In the genomic region with DNA sequence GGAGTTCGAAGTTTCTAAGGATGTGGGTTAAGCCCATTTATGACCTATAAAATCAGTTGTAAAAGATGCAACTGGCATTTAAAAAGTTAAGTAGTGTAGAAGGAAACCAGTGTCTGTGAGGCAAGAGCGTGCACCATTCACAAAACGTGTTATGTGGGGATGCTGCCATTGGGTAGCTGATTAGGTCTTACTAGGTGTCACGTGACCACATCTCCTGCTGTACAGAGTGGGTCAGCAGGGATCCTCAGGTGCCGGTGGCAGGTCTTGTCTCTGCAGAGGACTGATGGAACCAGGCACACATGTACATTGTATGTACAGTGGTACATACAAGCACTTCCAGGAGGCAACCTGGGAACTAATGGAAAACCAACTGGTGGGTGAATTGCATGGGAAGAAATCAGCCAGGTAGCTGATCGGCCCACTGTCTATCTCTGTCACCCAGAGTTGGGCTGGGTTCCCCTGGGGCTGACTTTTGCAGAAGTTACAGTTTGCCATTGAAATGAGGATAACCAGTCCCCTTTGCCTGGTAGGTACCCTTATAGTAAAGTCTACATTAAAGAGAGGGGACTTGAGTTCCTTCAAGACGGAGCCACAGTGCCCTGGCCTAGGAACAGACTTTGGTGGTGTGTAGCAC, we compare ENCODE assay signal across 25 mouse cellular contexts. TPM values are rescaled to one million over a fixed set of nuclear protein-coding genes. Genes with fewer than 3 reads are reported as not detected.
DNase-seq lines count a peak whose midpoint lies in the region; ATAC-seq and TF ChIP-seq lines count a peak whose summit lies in the region.
"Had no signal": no experiment of that assay in that cellular context is flagged by ENCODE, and none has a peak within 500 bp of the region (broad histone marks: within the 10 kb centered on the region; RNA-seq: fewer than 3 reads in every experiment).

No protein-coding gene starts in this region.

- H3K36me3 ChIP-seq in CH12.LX (replicated peaks in 1 of 2; ENCODE audit: control insufficient read depth in 1 of 2, insufficient read depth in 1 of 2, low read length in 1 of 2): no peaks in the 10 kb centered on the region
- H3K36me3 ChIP-seq in embryonic facial prominence, embryonic 10.5 days (replicated peaks): no peaks in the 10 kb centered on the region
- H3K36me3 ChIP-seq in liver, embryonic 13.5 days: no peaks in the 10 kb centered on the region
- no peaks in the 10 kb centered on the region for H3K36me3 ChIP-seq in forebrain, embryonic 16.5 days (ENCODE audit: control insufficient read depth, insufficient read depth)
- H3K36me3 ChIP-seq: embryonic facial prominence, embryonic 15.5 days; forebrain, embryonic 12.5 days; kidney, embryonic 15.5 days; lung, embryonic 15.5 days had no signal

- TF ChIP-seq CTCF in CH12.LX (conservative IDR thresholded peaks at IDR 0.05 in 1 of 2, IDR thresholded peaks at IDR 0.05 in 1 of 2; ENCODE audit: low read depth in 2 of 2, low read length in 2 of 2): no peak

- peak; percentile 21 for ATAC-seq in liver, embryonic 13.5 days (ENCODE audit: low read depth)
- no peak for ATAC-seq in forebrain, embryonic 16.5 days
- ATAC-seq: hindbrain, postnatal 0 days; intestine, embryonic 16.5 days had no signal

- H3K4me1 ChIP-seq in CH12.LX (ENCODE audit: control insufficient read depth in 1 of 2, insufficient read depth in 2 of 2): peaks cover 2 to 9% of the 10 kb centered on the region in 2 experiments; a peak in 2 of 4 replicates
- peaks cover 79% of the 10 kb centered on the region for H3K4me1 ChIP-seq in embryonic facial prominence, embryonic 10.5 days
- H3K4me1 ChIP-seq in liver, embryonic 13.5 days (replicated peaks): peaks cover 94% of the 10 kb centered on the region
- H3K4me1 ChIP-seq in forebrain, embryonic 16.5 days (replicated peaks; ENCODE audit: control insufficient read depth, insufficient read depth, low read length): peaks cover 12% of the 10 kb centered on the region

- WGBS in embryonic facial prominence, embryonic 10.5 days: 92% methylated on average over 7 of the region's 7 CpGs
- 58% methylated on average over 7 of the region's 7 CpGs for WGBS in liver, embryonic 13.5 days (ENCODE audit: insufficient replicate concordance)
- WGBS in forebrain, embryonic 16.5 days: 91% methylated on average over 7 of the region's 7 CpGs

- no peak for TF ChIP-seq EP300 in CH12.LX (IDR thresholded peaks at IDR 0.05; ENCODE audit: low read length)

- H3K27me3 ChIP-seq in CH12.LX (replicated peaks): no peaks in the 10 kb centered on the region
- H3K27me3 ChIP-seq in embryonic facial prominence, embryonic 10.5 days (replicated peaks; ENCODE audit: low read depth, poor library complexity, severe bottlenecking): no peaks in the 10 kb centered on the region
- H3K27me3 ChIP-seq in liver, embryonic 13.5 days: no peaks in the 10 kb centered on the region
- no peaks in the 10 kb centered on the region for H3K27me3 ChIP-seq in forebrain, embryonic 16.5 days (replicated peaks; ENCODE audit: control insufficient read depth, insufficient read depth, low read length)
- H3K27me3 ChIP-seq: embryonic facial prominence, embryonic 15.5 days; forebrain, embryonic 12.5 days; kidney, embryonic 15.5 days; lung, embryonic 15.5 days had no signal

- H3K4me3 ChIP-seq in CH12.LX (replicated peaks in 1 of 3; ENCODE audit: low read depth in 2 of 3, low read length in 2 of 3, poor library complexity in 1 of 3): no peak overlapping the region
- H3K4me3 ChIP-seq in embryonic facial prominence, embryonic 10.5 days: no peak overlapping the region
- peak overlapping the region; percentile 65 for H3K4me3 ChIP-seq in liver, embryonic 13.5 days (replicated peaks)
- H3K4me3 ChIP-seq in forebrain, embryonic 16.5 days (replicated peaks; ENCODE audit: low read length): no peak overlapping the region
- H3K4me3 ChIP-seq: embryonic facial prominence, embryonic 15.5 days; forebrain, embryonic 12.5 days; heart, adult 2 months; kidney, embryonic 15.5 days; lung, embryonic 15.5 days had no signal

- in situ Hi-C loops in CH12.LX (cut with MboI; ENCODE audit: low pct_ligation_motif_present, low pct_unique_long_range_greater_than_20kb, low sequenced_read_pairs): no loop called here

- no peak overlapping the region for H3K9ac ChIP-seq in CH12.LX (ENCODE audit: insufficient read depth, low read depth)
- peak overlapping the region; percentile 65 for H3K9ac ChIP-seq in liver, embryonic 13.5 days
- no peak overlapping the region for H3K9ac ChIP-seq in forebrain, embryonic 16.5 days (replicated peaks; ENCODE audit: low read depth, low read length)
- H3K9ac ChIP-seq: embryonic facial prominence, embryonic 15.5 days; forebrain, embryonic 12.5 days; kidney, embryonic 15.5 days; lung, embryonic 15.5 days had no signal

- DNase-seq in B cell, adult 2 months: peak; percentile 8 to 21
- DNase-seq in CH12.LX (ENCODE audit: extremely low read depth): no peak
- DNase-seq in embryonic facial prominence, embryonic 10.5 days (ENCODE audit: low spot score): no peak
- DNase-seq in liver, embryonic 13.5 days: peak; percentile 45
- DNase-seq in lung, postnatal 25 days (ENCODE audit: low spot score): no peak
- no peak for DNase-seq in kidney, adult 8-10 months
- DNase-seq in retina, embryonic 14.5 days (ENCODE audit: low spot score): no peak
- DNase-seq: adrenal gland, postnatal 36 days; cerebellum, adult 18-20 months; cerebellum, postnatal 25 days; embryo, embryonic 11 days; gastrocnemius, postnatal 36 days; heart, adult 2 months; kidney, postnatal 36 days; lung, postnatal 4 days; midbrain, embryonic 14.5 days; thymus, adult 2 months had no signal

- no peaks in the 10 kb centered on the region for H3K9me3 ChIP-seq in CH12.LX (replicated peaks; ENCODE audit: low read length)
- H3K9me3 ChIP-seq in embryonic facial prominence, embryonic 10.5 days: no peaks in the 10 kb centered on the region
- no peaks in the 10 kb centered on the region for H3K9me3 ChIP-seq in liver, embryonic 13.5 days (replicated peaks)
- no peaks in the 10 kb centered on the region for H3K9me3 ChIP-seq in forebrain, embryonic 16.5 days (ENCODE audit: control insufficient read depth, low read length)
- H3K9me3 ChIP-seq: embryonic facial prominence, embryonic 15.5 days; forebrain, embryonic 12.5 days; kidney, embryonic 15.5 days; lung, embryonic 15.5 days had no signal

- no peak for TF ChIP-seq RAD21 in CH12.LX (IDR thresholded peaks at IDR 0.05; ENCODE audit: low read depth, low read length)

- dilution Hi-C loops in CH12.LX (cut with MboI; ENCODE audit: extremely low pct_ligation_motif_present, extremely low pct_unique_long_range_greater_than_20kb, low sequenced_read_pairs): no loop called here

- no peak for TF ChIP-seq POLR2A in CH12.LX (IDR thresholded peaks at IDR 0.05; ENCODE audit: low read depth, low read length)

- H3K4me2 ChIP-seq in CH12.LX (ENCODE audit: insufficient read depth, low read depth, poor library complexity, severe bottlenecking): no peak overlapping the region
- H3K4me2 ChIP-seq in liver, embryonic 13.5 days: peak overlapping the region; percentile 92
- no peak overlapping the region for H3K4me2 ChIP-seq in forebrain, embryonic 16.5 days (ENCODE audit: low read length)
- H3K4me2 ChIP-seq: embryonic facial prominence, embryonic 15.5 days; forebrain, embryonic 12.5 days; kidney, embryonic 15.5 days; lung, embryonic 15.5 days had no signal

- H3K79me2 ChIP-seq in CH12.LX (replicated peaks; ENCODE audit: control insufficient read depth, extremely low read depth, insufficient read depth, poor library complexity, severe bottlenecking): no peaks in the 10 kb centered on the region

- H3K27ac ChIP-seq in CH12.LX (ENCODE audit: insufficient read depth, low read depth): no peak overlapping the region
- H3K27ac ChIP-seq in embryonic facial prominence, embryonic 10.5 days (replicated peaks): peak overlapping the region; percentile 37; the same call in 1 of the 2 replicates
- H3K27ac ChIP-seq in liver, embryonic 13.5 days: peak overlapping the region; percentile 99
- H3K27ac ChIP-seq in forebrain, embryonic 16.5 days (ENCODE audit: low read length): no peak overlapping the region
- H3K27ac ChIP-seq: embryonic facial prominence, embryonic 15.5 days; forebrain, embryonic 12.5 days; heart, adult 2 months; hindbrain, postnatal 0 days; kidney, embryonic 15.5 days; lung, embryonic 15.5 days had no signal

TF ChIP-seq in CH12.LX, 34 proteins besides CTCF, POLR2A, EP300 and RAD21:
- TF ChIP-seq USF1 (IDR thresholded peaks at IDR 0.05; ENCODE audit: low read depth, low read length) (peak; percentile 24), USF2 (conservative IDR thresholded peaks at IDR 0.05; ENCODE audit: low read depth, low read length) (0 out of 2 replicates have a peak, but pooled peaks have one; percentile 16), TBP (conservative IDR thresholded peaks at IDR 0.05; ENCODE audit: low read depth, low read length) (no peak)

RNA-seq across cellular contexts. Expression of gene Serp2, which starts 25.5 kb away (rescaled TPM):
- not detected in 2 replicates for total RNA-seq in CH12.LX (2012; rRNA removed)
- total RNA-seq in CH12.LX (2014; rRNA removed): not detected in 2 replicates
- not detected in 2 replicates for polyA plus RNA-seq in CH12.LX (2012; ENCODE audit: insufficient read length, low read depth)
- polyA plus RNA-seq in embryonic facial prominence, embryonic 10.5 days (2016; fragmentation: Nextera tagmentation; extraction: Ambion mirVana): 18.9 and 21.6 TPM in 2 replicates
- 1.3 and 1.4 TPM in 2 replicates for polyA plus RNA-seq in liver, embryonic 13.5 days (2015; fragmentation: Nextera tagmentation; extraction: Ambion mirVana)
- polyA plus RNA-seq in forebrain, embryonic 16.5 days (2015; fragmentation: Nextera tagmentation; extraction: Ambion mirVana): 124 and 163 TPM in 2 replicates
- total RNA-seq: hematopoietic stem cell, adult 5-6 weeks had no signal

Comparison
In these comparisons a context has a peak if more than half of its experiments do, and no peak if none do; other contexts are left out.
1. DNase-seq: peak in B cell, adult 2 months (2 of 2) and liver, embryonic 13.5 days (single experiment); none in CH12.LX (single experiment), embryonic facial prominence, embryonic 10.5 days (single experiment), lung, postnatal 25 days (single experiment), kidney, adult 8-10 months (0 of 2) and retina, embryonic 14.5 days (single experiment).
2. H3K27ac ChIP-seq: peak in embryonic facial prominence, embryonic 10.5 days (single experiment) and liver, embryonic 13.5 days (single experiment); none in CH12.LX (single experiment) and forebrain, embryonic 16.5 days (single experiment).